Mouse (Mus musculus): ENCODE measurements at regions not wholly inside any gene's neighbourhood (a gene's known extent, or its start where the extent isn't known, plus 50 kb on each side); places are given as distances from the start of the nearest gene placed in this dataset.
"Not testable (repeated sequence)": the region's sequence is repeated elsewhere in the genome, so short reads cannot be mapped to it uniquely, and the experiment has no call there.

- DNase-seq (ENCODE audit: low spot score in 2 of 2): no peak
These were observed 93.3 kb downstream of the Apob start for GRCm38 (mm10) chr12:8070788-8071187.

- DNase-seq (ENCODE audit: low spot score in 2 of 2): no peak
These were observed 93.8 kb downstream of the Apob start for GRCm38 (mm10) chr12:8071286-8071685.

DNA sequence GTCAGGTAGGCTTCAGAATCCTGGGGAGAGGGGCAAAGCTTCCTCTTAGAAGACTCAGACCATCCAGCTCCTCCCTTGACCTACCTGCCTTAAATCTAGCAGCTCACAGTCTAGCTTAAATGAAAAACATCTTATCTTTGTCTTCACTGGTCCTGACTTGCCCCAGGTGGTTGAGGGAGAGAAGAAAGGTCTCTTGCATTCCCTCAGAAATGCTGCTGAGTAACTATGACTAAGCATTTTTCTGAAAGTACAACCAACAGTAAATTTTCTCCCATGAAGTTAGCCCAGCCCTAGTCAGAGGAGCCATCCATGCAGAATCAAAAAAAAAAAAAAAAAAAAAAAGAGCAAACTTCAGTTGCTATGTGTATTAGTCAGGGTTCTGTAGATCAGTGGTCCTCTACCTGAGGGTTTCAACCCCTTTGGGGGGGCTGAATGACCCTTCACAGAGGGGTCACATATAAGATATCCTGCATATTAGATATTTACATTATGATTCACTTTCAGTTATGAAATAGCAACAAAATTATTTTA lies 98.6 kb downstream of the Apob start:
- DNase-seq (ENCODE audit: low spot score in 2 of 2): no peak

DNA sequence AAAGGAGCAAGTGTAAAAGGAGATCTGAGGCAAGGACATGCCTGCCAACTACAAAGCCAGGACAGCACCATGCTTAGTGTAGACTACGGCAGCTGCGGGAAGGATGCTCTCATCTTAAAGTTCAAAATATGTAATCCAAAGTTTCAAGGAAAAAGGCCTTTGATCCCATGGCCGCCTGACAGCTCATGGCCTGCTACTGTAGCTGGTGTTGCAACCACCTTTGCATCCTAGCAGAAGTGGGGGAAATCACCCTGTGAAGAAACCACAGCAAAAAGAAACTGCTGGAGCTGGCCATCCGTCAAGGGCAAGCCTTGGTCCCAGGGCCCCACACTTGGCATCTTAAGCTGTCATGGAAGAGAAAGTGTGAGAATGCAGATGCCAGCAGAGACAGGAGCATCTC lies 99.9 kb downstream of the Apob start:
- no peak for DNase-seq (ENCODE audit: low spot score in 2 of 2)

GRCm38 (mm10) chr12:8078046-8078445 lies 100.6 kb downstream of the Apob start:
- DNase-seq (ENCODE audit: low spot score in 2 of 2): no peak

GRCm38 (mm10) chr12:8082688-8083661 lies 105.5 kb downstream of the Apob start:
- DNase-seq (ENCODE audit: low spot score in 2 of 2): no peak

GRCm38 (mm10) chr12:8087958-8088357 lies 110.5 kb downstream of the Apob start:
- DNase-seq (ENCODE audit: low spot score in 2 of 2): no peak

- DNase-seq (ENCODE audit: low spot score in 2 of 2): no peak
These were observed 112.2 kb downstream of the Apob start for GRCm38 (mm10) chr12:8089423-8090278.

GRCm38 (mm10) chr12:8090279-8090626 lies 112.8 kb downstream of the Apob start:
- DNase-seq (ENCODE audit: low spot score in 2 of 2): no peak

DNA sequence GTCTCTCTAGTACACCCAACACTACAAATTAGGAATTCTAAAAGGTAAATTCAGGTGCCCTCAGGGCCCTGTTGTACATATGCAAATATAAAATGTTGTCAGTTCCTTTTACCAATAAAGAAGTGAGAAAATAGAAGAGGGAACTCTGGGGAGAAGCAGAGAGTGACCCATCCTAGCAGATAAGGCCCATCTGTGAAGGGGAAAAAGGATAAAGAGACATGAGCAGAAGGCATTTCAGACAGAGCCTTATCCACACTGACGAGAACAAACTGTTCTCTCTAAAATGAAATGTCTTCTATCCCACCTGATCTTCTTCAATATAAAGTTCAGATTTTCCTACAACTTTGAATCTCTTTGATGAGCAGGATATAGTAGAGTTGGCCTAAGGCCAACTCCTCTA lies 114.5 kb upstream of the Ldah start:
- DNase-seq (ENCODE audit: low spot score in 2 of 2): no peak

DNA sequence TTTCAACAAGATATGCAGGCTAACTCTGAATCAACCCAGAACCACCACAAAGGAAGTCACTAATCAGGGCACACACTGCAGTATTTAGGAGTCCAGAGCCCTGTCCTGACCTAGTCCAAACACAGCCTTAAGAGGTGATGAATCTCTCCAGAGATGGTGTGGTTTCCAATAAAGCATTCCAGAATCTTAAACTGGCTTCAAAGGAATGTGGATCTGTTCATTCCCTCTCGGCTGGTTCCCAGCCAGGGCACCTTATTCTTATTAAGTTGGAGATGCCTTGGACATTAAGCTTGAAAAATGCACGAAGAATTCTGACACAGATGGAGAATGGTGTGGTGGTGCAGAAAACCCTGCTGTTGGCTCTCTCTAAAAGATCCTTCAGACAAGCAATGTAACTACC lies 112.0 kb upstream of the Ldah start:
- no peak for DNase-seq (ENCODE audit: low spot score in 2 of 2)

GRCm38 (mm10) chr12:8098395-8098794 lies 109.5 kb upstream of the Ldah start:
- not testable (repeated sequence) for DNase-seq (ENCODE audit: low spot score in 2 of 2)

- no peak for DNase-seq (ENCODE audit: low spot score in 2 of 2)
These were observed 108.8 kb upstream of the Ldah start for GRCm38 (mm10) chr12:8099114-8099513.

DNA sequence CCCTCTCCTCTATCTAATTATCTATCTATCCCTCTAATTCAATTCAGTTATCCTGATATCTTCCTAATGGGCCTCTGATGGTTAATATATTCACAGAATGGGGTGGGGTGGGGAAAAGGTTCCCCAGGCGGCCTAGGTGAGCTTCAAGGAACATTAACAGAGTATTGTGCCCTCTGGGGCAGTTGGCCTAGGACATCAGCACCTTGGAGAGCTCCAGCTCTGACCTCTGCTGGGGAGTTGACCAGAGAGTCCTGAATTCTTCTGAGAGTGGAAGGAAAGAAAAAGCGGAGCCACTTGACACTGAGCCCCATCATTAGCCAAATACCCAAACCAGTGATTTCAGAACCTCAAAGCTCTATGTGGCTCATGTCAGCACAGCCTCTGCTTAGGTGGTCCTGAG lies 108.1 kb upstream of the Ldah start:
- DNase-seq (ENCODE audit: low spot score in 2 of 2): no peak

- no peak for DNase-seq (ENCODE audit: low spot score in 2 of 2)
These were observed 106.1 kb upstream of the Ldah start for GRCm38 (mm10) chr12:8101837-8102236.

DNA sequence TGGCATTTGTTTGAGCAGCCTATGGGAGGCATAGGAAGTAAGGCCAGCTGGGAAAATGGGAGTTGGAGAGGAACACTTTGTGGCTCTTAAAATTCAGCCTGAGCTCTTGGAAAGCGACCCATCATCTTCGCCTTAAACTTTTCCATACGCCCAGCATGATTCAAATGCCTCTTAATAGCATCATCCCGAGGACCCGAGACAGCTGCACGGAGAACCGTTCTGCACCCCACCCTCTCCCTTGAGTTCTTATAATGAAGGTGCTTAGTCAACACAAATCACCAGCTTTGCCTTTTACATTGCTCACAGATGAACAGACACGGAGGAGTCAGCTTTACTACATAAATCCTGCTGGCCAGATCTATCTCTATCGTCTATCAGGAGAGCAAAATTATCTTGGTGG lies 104.6 kb upstream of the Ldah start:
- DNase-seq (ENCODE audit: low spot score in 2 of 2): no peak

- DNase-seq (ENCODE audit: low spot score in 2 of 2): peak in 1 of 2 experiments; percentile 49
These were observed 100.8 kb upstream of the Ldah start for GRCm38 (mm10) chr12:8107137-8107536.

DNA sequence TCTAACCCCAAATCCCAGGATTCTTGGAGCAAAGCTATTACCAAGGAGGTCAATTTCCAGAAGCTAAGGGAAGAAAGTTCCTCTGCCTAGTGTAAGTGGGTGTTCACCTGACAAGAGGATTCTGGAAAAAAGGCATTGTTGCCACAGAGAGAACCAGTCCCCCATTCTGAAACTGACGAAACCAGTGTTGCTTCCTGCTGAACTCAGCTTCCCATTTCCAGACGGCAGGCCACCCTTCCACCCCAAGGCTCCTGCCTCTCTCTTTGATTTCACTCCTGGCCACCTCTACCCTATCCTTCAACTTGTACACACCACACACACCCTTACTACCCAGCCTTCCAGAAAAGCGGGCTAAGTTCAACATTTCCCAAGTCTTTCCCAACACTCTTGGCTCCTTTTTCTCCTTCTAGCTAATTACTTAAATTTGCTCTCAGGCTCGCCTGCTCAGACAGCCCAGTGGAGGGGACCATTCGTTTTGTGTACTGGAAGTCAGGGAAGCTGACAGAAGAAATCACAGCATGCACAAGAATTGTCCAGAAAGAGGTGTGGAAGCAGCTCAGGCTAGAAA lies 98.6 kb upstream of the Ldah start:
- DNase-seq (ENCODE audit: low spot score in 2 of 2): peak in 1 of 2 experiments; percentile 40

- peak in 1 of 2 experiments; percentile 49 for DNase-seq (ENCODE audit: low spot score in 2 of 2)
These were observed 98.0 kb upstream of the Ldah start for GRCm38 (mm10) chr12:8109876-8110275.

DNA sequence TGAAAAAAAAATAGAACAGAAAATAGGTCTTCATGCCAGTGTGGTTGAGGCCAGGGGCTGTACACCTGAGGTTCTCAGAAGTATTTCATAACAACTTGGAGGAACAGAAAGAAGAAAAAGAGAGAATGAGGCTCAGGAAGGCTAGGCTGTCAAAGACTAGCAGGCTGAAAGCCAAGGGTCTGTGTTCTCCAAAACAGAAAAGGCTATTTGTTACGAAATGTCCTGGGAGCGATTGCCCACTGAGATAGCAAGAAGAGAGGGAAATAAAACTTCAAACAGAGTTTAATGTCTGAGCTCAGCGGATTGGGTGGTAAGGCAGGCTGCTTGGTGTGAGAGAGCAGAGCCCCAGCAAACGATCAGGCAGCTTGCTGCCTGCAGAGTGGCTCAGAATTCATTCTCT lies 97.6 kb upstream of the Ldah start:
- DNase-seq (ENCODE audit: low spot score in 2 of 2): peak in 1 of 2 experiments; percentile 9

- peak in 1 of 2 experiments; percentile 30 for DNase-seq (ENCODE audit: low spot score in 2 of 2)
These were observed 96.4 kb upstream of the Ldah start for GRCm38 (mm10) chr12:8111484-8111883.

DNA sequence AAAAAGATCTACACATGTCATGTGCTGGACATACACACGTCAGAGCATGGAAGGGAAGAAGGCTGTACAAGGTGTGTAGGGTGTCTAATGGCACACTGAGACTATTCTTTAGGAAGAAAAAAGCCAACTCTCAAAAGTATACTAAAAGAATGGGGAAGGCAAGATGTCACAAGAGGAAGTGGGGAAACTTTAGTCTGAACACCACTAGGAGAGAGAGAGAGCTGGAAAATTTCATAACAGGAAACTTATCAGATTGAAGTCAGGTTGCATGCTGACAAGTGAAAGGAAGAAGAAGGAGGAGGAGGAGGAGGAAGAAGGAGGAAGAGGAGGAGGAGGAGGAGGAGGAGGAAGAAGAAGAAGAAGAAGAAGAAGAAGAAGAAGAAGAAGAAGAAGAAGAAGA lies 52.3 kb upstream of the Ldah start:
- no peak for DNase-seq (ENCODE audit: low spot score in 2 of 2)
